In genomic region chr4:152119396-152120292, GRCm38 (mm10) we compare ENCODE assay signal across 10 mouse cellular contexts. TPM values are rescaled to one million over a fixed set of nuclear protein-coding genes. Genes with fewer than 3 reads are reported as not detected.
DNase-seq lines count a peak whose midpoint lies in the region; ATAC-seq and TF ChIP-seq lines count a peak whose summit lies in the region.
"Had no signal": no experiment of that assay in that cellular context is flagged by ENCODE, and none has a peak within 500 bp of the region (broad histone marks: within the 10 kb centered on the region; RNA-seq: fewer than 3 reads in every experiment).

No protein-coding gene starts in this region.

- H3K4me2 ChIP-seq in liver, embryonic 12.5 days: peak overlapping the region; percentile 51; the same call in 1 of the 2 replicates

- TF ChIP-seq POLR2A in embryonic fibroblast, embryonic 13.5 days (IDR thresholded peaks at IDR 0.05; ENCODE audit: low read depth, low read length): no peak
- no peak for TF ChIP-seq POLR2A in olfactory bulb, adult 2 months (IDR thresholded peaks at IDR 0.05; ENCODE audit: insufficient read depth, low read depth, low read length)

- H3K36me3 ChIP-seq in G1E (replicated peaks): no peaks in the 10 kb centered on the region
- H3K36me3 ChIP-seq in liver, embryonic 12.5 days: peaks cover 5% of the 10 kb centered on the region

- DNase-seq in heart, adult 11 months: peak; percentile 93
- no peak for DNase-seq in heart, adult 9 months (ENCODE audit: low spot score in 2 of 2)
- no peak for DNase-seq in G1E (ENCODE audit: low spot score)
- peak; percentile 64 for DNase-seq in induced T-regulatory cell, adult 2 months (ENCODE audit: low read depth)

- WGBS in liver, embryonic 12.5 days (ENCODE audit: insufficient replicate concordance): 10% methylated on average over 39 of the region's 39 CpGs
- WGBS in olfactory bulb, adult 2 months: 13% methylated on average over 39 of the region's 39 CpGs

- 0 out of 2 replicates have a peak, but pooled peaks have one; percentile 10 for TF ChIP-seq CTCF in G1E (IDR thresholded peaks at IDR 0.05; ENCODE audit: low read depth, low read length)
- TF ChIP-seq CTCF in embryonic fibroblast, embryonic 13.5 days (IDR thresholded peaks at IDR 0.05; ENCODE audit: borderline replicate concordance, insufficient read depth, low read length): 0 out of 2 replicates have a peak, but pooled peaks have one; percentile 6
- peak; percentile 61 for TF ChIP-seq CTCF in olfactory bulb, adult 2 months (IDR thresholded peaks at IDR 0.05; ENCODE audit: insufficient read depth, low read depth, low read length)

- H3K9me3 ChIP-seq in G1E (replicated peaks): no peaks in the 10 kb centered on the region
- H3K9me3 ChIP-seq in liver, embryonic 12.5 days (replicated peaks): no peaks in the 10 kb centered on the region

- peaks cover 80% of the 10 kb centered on the region for H3K27me3 ChIP-seq in G1E (ENCODE audit: insufficient read depth, low read length)
- H3K27me3 ChIP-seq in liver, embryonic 12.5 days (replicated peaks): peaks cover 100% of the 10 kb centered on the region
- H3K27me3 ChIP-seq: Patski had no signal

- no peak for ATAC-seq in G1E (ENCODE audit: extremely low read depth, insufficient number of reproducible peaks, low FRiP score, poor library complexity, severe bottlenecking)
- no peak for ATAC-seq in liver, embryonic 12.5 days
- ATAC-seq in inflammation-experienced regulatory T-cells, adult 6 months: no peak
- ATAC-seq: Patski had no signal

- H3K9ac ChIP-seq in liver, embryonic 12.5 days: no peak overlapping the region

- no peak overlapping the region for H3K4me3 ChIP-seq in G1E (ENCODE audit: low read depth, low read length)
- H3K4me3 ChIP-seq in embryonic fibroblast, embryonic 13.5 days (ENCODE audit: insufficient read depth, low read length): no peak overlapping the region
- H3K4me3 ChIP-seq in liver, embryonic 12.5 days: peak overlapping the region; percentile 30; the same call in 1 of the 2 replicates
- peak overlapping the region; percentile 1; the same call in 1 of the 2 replicates for H3K4me3 ChIP-seq in olfactory bulb, adult 2 months (ENCODE audit: insufficient read depth, low read depth, low read length)

- H3K4me1 ChIP-seq in G1E (ENCODE audit: insufficient read depth, low read depth, low read length): 0 out of 2 replicates have a peak, but pooled peaks cover 2% of the 10 kb centered on the region
- H3K4me1 ChIP-seq in embryonic fibroblast, embryonic 13.5 days (ENCODE audit: control insufficient read depth, insufficient read depth, low read length): no peaks in the 10 kb centered on the region
- peaks cover 41% of the 10 kb centered on the region for H3K4me1 ChIP-seq in liver, embryonic 12.5 days
- H3K4me1 ChIP-seq in olfactory bulb, adult 2 months (ENCODE audit: control insufficient read depth, insufficient read depth, low read length): peaks cover 25% of the 10 kb centered on the region

- H3K27ac ChIP-seq in embryonic fibroblast, embryonic 13.5 days (ENCODE audit: insufficient read depth, low read length): no peak overlapping the region
- H3K27ac ChIP-seq in liver, embryonic 12.5 days: no peak overlapping the region
- no peak overlapping the region for H3K27ac ChIP-seq in olfactory bulb, adult 2 months (ENCODE audit: insufficient read depth, low read depth, low read length)

RNA-seq across cellular contexts. Expression of gene Tnfrsf25, which starts 3.9 kb away (rescaled TPM):
- total RNA-seq in G1E (2014; fragmentation: Nextera tagmentation): not detected in 2 replicates
- 0.29 TPM in 1 of 2 replicates, not detected in the other for total RNA-seq in G1E (2017)
- not detected in 2 replicates for polyA plus RNA-seq in G1E (2012)
- polyA plus RNA-seq in embryonic fibroblast, embryonic 13.5 days (2011; ENCODE audit: insufficient read length, low read depth, missing spikeins): 1.9 TPM in 1 of 2 replicates, not detected in the other
- 0.74 and 0.87 TPM in 2 replicates for polyA plus RNA-seq in liver, embryonic 12.5 days (2016; fragmentation: Nextera tagmentation; extraction: Ambion mirVana)
- polyA plus RNA-seq in olfactory bulb, adult 2 months (2012; ENCODE audit: insufficient read depth, insufficient read length, low replicate concordance, missing spikeins): not detected in 2 replicates
- polyA plus RNA-seq in inflammation-experienced regulatory T-cells, adult 6 months (2017; shearing (Covaris generic)): 100 to 1,000 TPM; 125 to 133 (median 127) TPM

RNA-seq across cellular contexts. Expression of gene Espn, which starts 32.5 kb away (rescaled TPM):
- 9.3 and 16.4 TPM in 2 replicates for total RNA-seq in G1E (2014; fragmentation: Nextera tagmentation)
- 4.2 and 4.3 TPM in 2 replicates for total RNA-seq in G1E (2017)
- 48.0 and 61.7 TPM in 2 replicates for polyA plus RNA-seq in G1E (2012)
- polyA plus RNA-seq in embryonic fibroblast, embryonic 13.5 days (2011; ENCODE audit: insufficient read length, low read depth, missing spikeins): 0.56 and 0.68 TPM in 2 replicates
- 2.6 and 2.9 TPM in 2 replicates for polyA plus RNA-seq in liver, embryonic 12.5 days (2016; fragmentation: Nextera tagmentation; extraction: Ambion mirVana)
- polyA plus RNA-seq in olfactory bulb, adult 2 months (2012; ENCODE audit: insufficient read depth, insufficient read length, low replicate concordance, missing spikeins): not detected in 2 replicates
- polyA plus RNA-seq in inflammation-experienced regulatory T-cells, adult 6 months (2017; shearing (Covaris generic)): 10 to 100 TPM in 1 of 3 experiments, 1 to 10 TPM in 2; 6.0 to 13.1 (median 9.7) TPM

RNA-seq across cellular contexts. Expression of gene Hes2, which starts 39.0 kb away (rescaled TPM):
- total RNA-seq in G1E (2014; fragmentation: Nextera tagmentation): not detected in 2 replicates
- 0.33 and 0.46 TPM in 2 replicates for total RNA-seq in G1E (2017)
- 0.04 and 0.18 TPM in 2 replicates for polyA plus RNA-seq in G1E (2012)
- polyA plus RNA-seq in embryonic fibroblast, embryonic 13.5 days (2011; ENCODE audit: insufficient read length, low read depth, missing spikeins): not detected in 2 replicates
- polyA plus RNA-seq in liver, embryonic 12.5 days (2016; fragmentation: Nextera tagmentation; extraction: Ambion mirVana): 0.05 TPM in 1 of 2 replicates, not detected in the other
- not detected in 2 replicates for polyA plus RNA-seq in olfactory bulb, adult 2 months (2012; ENCODE audit: insufficient read depth, insufficient read length, low replicate concordance, missing spikeins)
- polyA plus RNA-seq in inflammation-experienced regulatory T-cells, adult 6 months (2017; shearing (Covaris generic)): not detected
- total RNA-seq: hematopoietic stem cell, adult 5-6 weeks had no signal
- polyA plus RNA-seq: Patski had no signal

RNA-seq across cellular contexts. Expression of gene Plekhg5, which starts 47.3 kb away (rescaled TPM):
- 0.87 and 3.9 TPM in 2 replicates for total RNA-seq in G1E (2014; fragmentation: Nextera tagmentation)
- total RNA-seq in G1E (2017): 1.6 and 1.7 TPM in 2 replicates
- 4.0 and 4.1 TPM in 2 replicates for polyA plus RNA-seq in G1E (2012)
- 5.1 and 8.8 TPM in 2 replicates for polyA plus RNA-seq in embryonic fibroblast, embryonic 13.5 days (2011; ENCODE audit: insufficient read length, low read depth, missing spikeins)
- 7.7 and 8.4 TPM in 2 replicates for polyA plus RNA-seq in liver, embryonic 12.5 days (2016; fragmentation: Nextera tagmentation; extraction: Ambion mirVana)
- polyA plus RNA-seq in olfactory bulb, adult 2 months (2012; ENCODE audit: insufficient read depth, insufficient read length, low replicate concordance, missing spikeins): not detected in 2 replicates
- polyA plus RNA-seq in inflammation-experienced regulatory T-cells, adult 6 months (2017; shearing (Covaris generic)): 1 to 10 TPM; 2.5 to 3.7 (median 2.9) TPM

RNA-seq across cellular contexts. Expression of gene Acot7, which starts 58.3 kb away (rescaled TPM):
- total RNA-seq in G1E (2014; fragmentation: Nextera tagmentation) (17.1 and 22.1 TPM in 2 replicates), G1E (2017) (17.6 and 18.6 TPM in 2 replicates)
- polyA plus RNA-seq in G1E (2012): 46.2 and 51.1 TPM in 2 replicates
- polyA plus RNA-seq in embryonic fibroblast, embryonic 13.5 days (2011; ENCODE audit: insufficient read length, low read depth, missing spikeins): 79.9 and 108 TPM in 2 replicates
- 33.0 and 36.2 TPM in 2 replicates for polyA plus RNA-seq in liver, embryonic 12.5 days (2016; fragmentation: Nextera tagmentation; extraction: Ambion mirVana)
- not detected in 2 replicates for polyA plus RNA-seq in olfactory bulb, adult 2 months (2012; ENCODE audit: insufficient read depth, insufficient read length, low replicate concordance, missing spikeins)
- 100 to 1,000 TPM; 124 to 249 (median 126) TPM for polyA plus RNA-seq in inflammation-experienced regulatory T-cells, adult 6 months (2017; shearing (Covaris generic))

Comparison
In these comparisons a context has a peak if more than half of its experiments do, and no peak if none do; other contexts are left out.
1. DNase-seq: peak in heart, adult 11 months (single experiment) and induced T-regulatory cell, adult 2 months (single experiment); none in heart, adult 9 months (0 of 2) and G1E (single experiment).
2. H3K4me3 ChIP-seq: peak in liver, embryonic 12.5 days (single experiment) and olfactory bulb, adult 2 months (single experiment); none in G1E (single experiment) and embryonic fibroblast, embryonic 13.5 days (single experiment).
3. CTCF ChIP-seq: peak in every context shown above with its lines; median percentile 61 in olfactory bulb, adult 2 months; 10 in G1E; 6 in embryonic fibroblast, embryonic 13.5 days.
4. RNA of gene Tnfrsf25, which starts 3.9 kb away (polyA plus RNA-seq): 125 to 133 TPM in inflammation-experienced regulatory T-cells, adult 6 months; 1.9 TPM in embryonic fibroblast, embryonic 13.5 days, 0.74 to 0.87 TPM in liver, embryonic 12.5 days, not detected in G1E and not detected in olfactory bulb, adult 2 months; every median in the first group is over 10 times any median in the second.